Mouse (Mus musculus) E14TG2a.4 (cell line): Measurements from ENCODE around the gene Ddx31.

Source experiments
- CTCF ChIP-seq: conservative IDR thresholded peaks from 2 replicates; pipeline ENCODE4 v1.5.1; 2014; ENCODE audit warnings: low read length
- NANOG ChIP-seq: IDR thresholded peaks from 2 replicates; pipeline ENCODE4 v1.6.1; 2014; ENCODE audit warnings: borderline replicate concordance, low read length, mixed read lengths

GRCm38 (mm10) chr2:28938997-28939396, 98.8 kb downstream of the Ddx31 start:
- TF ChIP-seq CTCF (no peak), NANOG (no peak)
